Mouse (Mus musculus) frontal cortex, adult 2 months (tissue): ENCODE measurements around the gene Fry. TPM values are rescaled to one million over a fixed set of nuclear protein-coding genes. Genes with fewer than 3 reads are reported as not detected.

ENCODE experiments used
- DNase-seq, 2 experiments: peaks; one replicate each; pipeline ENCODE4 v3.0.0; 2022; ENCODE audit warnings: low spot score in 1 of 2; ENCODE audit errors: extremely low spot score in 1 of 2
- polyA plus RNA-seq: library from polyadenylated mRNA; depleted of rRNA; stranded (reverse); fragments of >200 nt; gene quantifications from 2 replicates; pipeline ENCODE4 v1.2.3, GENCODE M21; 2012

The Fry gene
- polyA plus RNA-seq, 1 experiment: 80.9 TPM

DNA sequence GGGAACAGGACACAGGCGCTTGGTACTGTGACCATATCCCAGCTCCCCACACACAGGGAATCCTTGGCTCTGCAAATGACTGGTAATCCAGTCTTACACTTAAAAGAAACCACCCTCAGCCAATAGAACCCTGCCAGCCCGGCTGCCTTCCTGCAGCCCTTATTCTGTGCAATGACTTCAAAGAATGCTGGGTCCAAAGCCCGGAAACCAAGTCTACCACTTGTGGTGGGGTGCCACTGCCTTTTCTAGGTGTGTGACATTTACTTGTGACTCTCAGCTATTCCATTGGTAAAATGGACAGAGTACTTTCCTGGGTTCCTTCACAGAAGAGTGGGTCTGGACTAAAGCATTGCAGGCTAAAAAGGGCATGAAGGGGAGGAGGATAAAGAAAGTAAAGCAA, 254.5 kb downstream of the Fry start:
- no peak for DNase-seq

DNA sequence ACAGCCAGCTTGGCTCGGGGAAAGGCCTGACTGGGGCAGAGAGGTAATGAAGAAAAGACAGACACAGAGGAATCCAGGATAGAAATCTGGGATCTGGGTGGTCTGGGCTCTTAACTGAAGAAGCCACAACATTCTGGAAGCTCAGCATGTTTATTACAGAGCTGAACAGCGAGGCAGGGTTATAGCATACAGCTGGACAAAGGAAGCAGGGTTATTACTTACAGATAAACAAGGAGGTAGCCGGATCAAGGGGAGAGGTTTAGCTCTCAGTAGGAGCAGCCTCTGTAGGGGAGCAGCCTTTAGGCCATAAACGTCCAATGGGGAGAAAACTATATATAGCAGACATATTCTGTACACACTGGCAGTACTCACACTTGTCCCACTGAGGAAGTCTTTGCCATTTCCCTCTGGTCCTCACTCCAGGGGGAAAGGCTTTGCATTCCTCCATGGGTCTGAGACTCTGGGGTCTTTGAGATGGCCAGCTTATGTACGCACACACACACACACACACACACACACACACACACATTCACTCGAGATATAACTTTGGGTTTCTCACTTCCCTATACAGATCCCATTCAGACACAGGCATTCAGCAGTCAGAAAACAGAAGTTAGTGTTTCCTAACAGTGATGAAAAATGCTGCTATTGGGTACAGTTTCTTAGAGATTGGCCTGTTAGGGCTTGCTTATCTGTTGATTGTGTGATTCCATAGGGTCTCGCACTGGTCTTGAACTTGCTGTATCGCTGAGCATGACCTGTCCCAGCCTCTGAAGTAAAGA, 256.5 kb downstream of the Fry start:
- DNase-seq: no peak

DNA sequence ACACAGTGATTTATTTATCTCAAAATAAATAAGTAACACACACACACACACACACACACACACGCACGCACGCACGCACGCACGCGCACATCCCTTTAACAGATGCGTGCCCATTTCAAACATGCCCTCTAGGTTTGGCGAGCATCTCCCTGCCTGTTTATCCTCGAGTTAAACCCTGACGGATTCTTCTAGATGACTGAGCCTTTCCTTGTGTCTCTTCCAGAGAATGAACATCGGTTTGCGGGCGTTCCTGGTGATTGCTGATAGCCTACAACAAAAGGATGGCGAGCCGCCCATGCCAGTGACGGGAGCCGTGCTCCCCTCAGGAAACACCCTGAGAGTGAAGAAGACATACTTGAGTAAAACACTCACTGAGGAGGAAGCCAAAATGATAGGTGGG, 260.1 kb downstream of the Fry start:
- no peak for DNase-seq

DNA sequence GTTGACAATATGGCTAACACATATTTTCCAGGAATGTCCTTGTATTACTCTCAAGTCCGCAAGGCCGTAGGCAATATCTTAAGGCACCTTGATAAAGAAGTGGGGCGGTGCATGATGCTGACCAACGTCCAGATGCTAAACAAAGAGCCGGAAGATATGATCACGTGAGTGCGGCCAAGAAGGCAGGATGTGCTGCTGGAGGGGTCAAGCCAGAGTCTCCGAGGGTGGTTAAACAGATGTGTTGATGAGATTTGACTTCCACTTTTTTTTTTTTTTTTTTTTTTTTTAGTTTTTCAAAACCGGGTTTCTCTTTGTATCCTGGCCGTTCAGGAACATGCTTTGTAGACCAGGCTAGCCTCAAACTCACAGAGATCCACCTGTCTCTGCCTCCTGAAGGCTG, 262.3 kb downstream of the Fry start:
- DNase-seq: no peak

DNA sequence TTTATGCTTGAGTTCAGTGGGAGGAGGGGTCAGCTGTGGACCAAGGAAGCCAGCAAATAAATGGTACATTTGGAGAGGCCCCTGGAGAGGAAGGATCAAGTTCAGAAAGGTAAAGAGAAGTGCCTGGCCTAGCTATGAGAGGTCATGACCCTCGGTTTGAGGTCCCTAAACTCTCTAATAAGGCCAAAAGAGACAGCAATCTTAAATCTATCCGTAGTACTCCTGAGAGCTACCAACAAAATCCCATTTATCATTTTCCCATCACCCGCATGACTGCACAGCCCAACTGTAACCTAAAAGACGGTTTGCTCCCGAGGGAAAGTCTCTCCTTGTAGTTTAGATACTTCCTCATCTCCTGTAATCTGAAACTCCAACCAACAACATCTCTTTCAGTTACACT, 264.0 kb downstream of the Fry start:
- DNase-seq: no peak

DNA sequence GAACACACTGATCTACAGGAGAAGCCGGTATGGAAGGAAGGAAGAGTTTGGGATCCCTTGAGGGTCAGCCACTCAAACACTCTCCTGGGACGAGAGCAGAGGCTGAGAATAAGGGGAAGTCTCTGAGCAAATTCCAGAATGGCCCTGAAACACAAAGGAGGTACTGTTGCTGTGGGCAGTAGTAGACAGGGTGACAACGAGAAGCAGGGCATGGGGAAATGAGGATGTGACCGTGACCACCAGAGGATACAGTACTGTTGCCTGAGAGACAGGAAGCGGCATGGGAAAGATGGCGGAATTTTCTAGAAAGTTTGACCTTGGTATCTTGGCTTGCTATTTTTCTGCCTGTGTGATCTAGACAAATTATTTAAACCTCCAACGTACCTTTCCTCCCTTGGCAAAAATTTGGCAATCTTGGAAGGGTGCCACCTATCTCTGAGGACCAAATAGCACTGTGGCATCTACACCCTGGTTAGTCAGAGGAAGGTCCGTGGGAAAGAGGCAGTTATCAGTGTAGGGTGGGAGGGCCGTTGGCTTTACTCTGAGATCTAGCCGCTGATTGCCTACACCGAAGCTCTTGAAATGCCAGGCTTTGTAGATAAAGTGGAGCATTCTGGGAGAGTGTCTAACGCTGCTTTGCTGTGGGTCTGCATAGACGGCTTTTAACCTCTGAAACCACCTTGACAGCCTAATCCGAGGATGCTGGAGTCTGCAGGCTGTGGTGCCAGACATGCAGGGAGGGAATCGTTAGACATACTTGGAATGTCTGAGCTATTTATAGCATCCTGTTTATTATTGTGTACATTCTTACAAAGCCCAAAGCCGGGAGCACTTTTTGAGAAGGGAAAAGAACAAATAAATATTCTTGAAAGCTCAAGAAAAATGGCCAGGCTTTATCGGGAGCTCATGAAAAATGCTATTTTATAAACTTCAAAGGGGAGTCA, 266.1 kb downstream of the Fry start:
- peak in 1 of 2 experiments; percentile 20 for DNase-seq

DNA sequence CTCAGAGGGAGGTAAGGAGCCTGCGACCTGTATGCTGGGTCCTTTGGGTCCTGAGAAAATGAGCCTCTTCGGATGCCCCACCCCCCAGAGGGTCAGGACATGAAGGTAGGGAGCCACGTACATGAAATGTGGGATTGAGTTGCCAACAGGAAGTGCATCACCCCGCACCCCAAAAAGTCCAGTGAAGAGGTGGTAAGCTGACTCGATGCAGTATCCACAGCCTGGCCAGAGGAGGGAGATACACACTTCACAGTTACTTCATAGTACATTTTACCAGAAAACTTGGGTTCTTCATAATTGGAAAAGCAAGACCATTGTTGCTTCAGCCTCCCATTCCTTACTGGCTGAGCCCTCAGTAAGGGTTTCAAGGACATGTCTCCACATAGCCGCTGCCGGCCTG, 266.8 kb downstream of the Fry start:
- DNase-seq: no peak

DNA sequence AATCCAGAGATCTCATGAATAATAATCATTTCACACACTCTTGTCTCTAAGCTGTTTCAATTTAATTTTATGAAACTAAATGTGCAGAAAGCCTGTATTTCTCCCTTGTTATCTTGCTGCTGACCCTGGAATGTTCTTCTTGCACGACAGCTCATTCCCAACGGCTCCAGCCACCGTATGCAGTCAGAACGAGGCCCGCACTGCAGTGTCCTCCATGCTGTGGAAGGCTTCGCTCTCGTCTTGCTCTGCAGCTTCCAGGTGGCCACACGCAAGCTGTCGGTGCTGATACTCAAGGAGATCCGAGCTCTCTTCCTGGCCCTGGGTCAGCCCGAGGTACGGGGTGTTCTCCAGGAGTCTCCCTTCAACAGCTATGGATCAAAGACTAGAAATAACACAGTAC, 270.2 kb downstream of the Fry start:
- no peak for DNase-seq

DNA sequence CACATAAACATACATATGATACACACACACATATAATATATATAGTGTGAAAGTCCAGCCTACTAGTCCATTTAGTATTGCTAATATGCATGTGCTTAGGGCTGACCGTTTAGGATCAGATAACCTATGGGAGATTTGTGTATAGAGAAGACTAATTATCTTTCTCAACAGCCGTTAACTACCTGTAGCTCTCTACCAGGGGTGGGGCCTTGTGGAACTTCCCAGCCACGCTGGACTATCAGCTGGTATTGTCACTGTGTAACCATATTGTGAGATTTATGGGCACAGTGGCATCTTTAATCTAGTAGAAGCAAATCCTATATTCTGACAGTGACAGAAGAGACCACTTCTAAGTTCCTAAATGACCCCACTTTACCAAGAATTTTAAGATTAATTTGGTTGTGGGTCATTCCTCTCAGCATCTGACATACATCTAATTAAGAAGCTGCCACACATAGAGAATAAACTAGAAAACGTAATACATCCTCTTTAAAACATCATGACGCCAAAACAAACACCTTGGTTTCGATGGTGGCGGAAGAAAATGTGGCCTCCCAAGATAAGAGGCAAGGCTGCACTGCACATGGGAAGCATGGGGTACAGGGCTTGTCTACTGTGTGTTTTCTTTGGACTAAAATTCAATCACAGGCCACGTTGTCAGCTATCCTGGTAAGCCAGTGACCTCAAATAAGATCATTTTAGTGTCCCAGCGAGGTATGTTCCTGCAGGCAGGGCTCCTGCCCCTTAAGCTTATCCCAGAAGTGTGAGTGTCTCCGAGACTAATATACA, 271.3 kb downstream of the Fry start:
- DNase-seq: no peak

DNA sequence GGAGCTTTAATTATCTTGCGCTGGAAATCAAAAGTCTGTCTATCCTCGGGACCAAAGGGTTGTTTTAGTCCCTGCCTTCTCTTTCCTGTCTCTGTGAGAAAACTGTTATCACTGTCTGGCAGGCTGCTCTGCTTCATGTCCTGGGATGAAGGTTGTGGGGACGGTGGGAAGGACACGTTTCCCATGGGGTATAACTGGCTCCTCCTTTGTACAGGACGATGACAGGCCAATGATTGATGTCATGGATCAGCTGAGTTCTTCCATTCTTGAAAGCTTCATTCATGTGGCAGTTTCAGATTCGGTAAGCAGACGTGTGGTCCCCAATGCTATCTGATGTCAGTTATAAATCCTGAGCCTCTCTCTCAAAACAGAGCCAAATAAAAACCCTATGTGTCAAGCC, 272.0 kb downstream of the Fry start:
- DNase-seq: no peak

DNA sequence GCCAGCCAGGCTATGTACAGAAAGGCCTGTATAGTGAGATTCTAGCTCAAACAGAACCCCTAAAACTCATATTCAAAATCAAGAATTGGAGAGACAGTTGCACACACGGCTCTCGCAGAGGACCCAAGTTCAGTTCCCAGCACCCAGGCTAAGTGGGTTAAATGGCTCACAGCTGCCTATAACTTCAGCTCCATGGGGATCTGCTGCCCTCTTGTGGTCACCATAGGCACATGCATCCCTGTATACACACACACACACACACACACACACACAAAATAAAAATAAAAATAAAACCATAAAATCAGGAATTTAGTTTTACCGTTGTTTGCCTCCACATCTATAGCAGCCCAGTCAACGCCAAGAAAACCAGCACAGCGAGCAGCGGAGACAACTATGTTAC, 276.2 kb downstream of the Fry start:
- no peak for DNase-seq

DNA sequence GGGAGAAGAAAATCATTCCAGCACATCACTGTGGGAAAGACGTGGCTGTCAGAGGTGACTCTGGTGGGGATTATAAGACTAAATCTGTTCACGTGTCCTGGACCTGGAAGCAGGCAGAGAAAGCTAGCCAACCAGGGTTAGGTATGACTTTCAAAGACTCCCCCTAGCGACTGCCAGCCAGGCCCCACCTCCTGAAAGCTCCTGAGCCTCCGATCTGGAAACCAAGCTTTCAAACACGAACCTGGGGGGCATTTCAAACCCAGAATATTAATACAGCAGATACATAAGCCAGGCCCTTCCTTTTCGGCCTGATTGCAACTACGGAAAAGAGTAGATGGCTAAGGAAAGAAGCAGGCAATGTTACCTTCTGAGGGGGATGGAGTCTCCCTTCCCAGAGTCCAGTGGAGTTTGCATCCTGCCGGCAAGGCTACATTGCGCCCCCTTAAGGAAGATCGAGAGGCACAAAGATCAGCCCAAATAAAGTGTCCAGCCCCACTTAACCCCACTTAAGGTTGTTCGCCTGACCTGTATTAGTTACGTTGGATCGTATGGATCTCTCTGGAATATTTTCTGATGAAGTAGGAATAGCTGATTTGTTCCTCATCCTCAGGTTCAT, 284.5 kb downstream of the Fry start:
- DNase-seq: no peak

DNA sequence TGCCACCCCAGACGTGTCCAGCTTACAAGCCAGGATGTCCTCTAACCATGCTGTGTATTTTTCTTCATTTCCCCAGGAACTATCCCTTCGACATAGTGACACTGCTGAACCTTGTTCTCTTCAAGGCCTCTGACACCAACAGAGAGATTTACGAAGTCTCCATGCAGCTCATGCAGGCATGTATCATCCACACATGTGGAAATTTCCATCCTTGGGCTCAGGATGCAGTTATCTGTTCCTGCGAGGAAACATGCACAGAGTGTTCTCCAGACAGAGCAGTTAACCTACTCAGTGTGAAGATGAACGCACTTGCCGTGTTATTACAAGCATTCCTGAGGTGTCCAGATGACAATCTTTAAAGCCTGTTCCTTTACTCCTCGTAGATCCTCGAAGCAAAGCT, 286.4 kb downstream of the Fry start:
- no peak for DNase-seq

DNA sequence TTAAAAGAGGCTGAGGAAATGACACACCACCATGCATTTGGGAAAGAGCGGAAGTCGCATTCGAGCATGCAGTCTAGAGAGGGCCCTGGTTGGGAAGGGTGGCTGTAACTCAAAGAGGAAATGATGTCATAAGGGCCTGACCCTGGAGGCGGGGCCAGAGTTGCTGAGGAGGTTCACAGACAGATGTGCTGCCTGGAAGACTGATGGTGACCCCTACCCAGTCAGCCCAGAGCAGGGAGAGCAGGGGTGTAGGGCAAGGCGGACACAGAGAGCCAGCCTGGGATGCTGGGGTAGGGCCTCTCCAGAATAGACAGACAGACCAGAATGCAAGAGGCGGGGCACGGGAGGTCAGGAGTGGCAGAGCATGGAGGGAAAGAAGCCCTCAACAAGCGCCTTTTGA, 290.5 kb downstream of the Fry start:
- DNase-seq: no peak

DNA sequence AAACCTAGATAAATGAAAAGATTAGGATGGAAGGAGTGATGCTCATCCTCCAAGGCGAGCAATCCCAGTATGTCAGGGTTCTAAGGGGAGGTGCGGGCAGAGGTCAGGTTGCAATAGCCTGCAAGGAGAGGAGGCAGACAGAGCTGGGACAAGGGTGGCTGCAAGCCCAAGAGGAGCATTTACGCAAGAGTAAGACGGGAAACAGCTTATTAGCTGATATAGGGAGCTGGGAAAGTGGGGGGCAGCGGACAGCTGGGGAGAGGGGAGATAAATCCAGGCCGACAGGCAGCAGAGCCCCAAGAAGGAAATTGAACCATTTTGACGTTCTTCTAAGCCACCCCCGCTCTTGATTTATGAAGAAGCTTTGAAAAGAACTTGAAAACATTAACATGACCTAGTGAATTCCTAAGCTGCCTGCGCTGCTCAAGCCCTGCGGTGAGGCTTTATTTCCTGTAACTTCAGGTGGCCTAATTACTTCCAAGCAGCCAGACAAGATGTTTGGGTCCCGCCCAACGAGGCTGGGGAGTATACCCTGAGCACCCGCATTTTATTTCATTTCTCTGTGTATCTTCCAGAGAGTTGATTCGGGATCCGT, 291.1 kb downstream of the Fry start:
- no peak for DNase-seq

DNA sequence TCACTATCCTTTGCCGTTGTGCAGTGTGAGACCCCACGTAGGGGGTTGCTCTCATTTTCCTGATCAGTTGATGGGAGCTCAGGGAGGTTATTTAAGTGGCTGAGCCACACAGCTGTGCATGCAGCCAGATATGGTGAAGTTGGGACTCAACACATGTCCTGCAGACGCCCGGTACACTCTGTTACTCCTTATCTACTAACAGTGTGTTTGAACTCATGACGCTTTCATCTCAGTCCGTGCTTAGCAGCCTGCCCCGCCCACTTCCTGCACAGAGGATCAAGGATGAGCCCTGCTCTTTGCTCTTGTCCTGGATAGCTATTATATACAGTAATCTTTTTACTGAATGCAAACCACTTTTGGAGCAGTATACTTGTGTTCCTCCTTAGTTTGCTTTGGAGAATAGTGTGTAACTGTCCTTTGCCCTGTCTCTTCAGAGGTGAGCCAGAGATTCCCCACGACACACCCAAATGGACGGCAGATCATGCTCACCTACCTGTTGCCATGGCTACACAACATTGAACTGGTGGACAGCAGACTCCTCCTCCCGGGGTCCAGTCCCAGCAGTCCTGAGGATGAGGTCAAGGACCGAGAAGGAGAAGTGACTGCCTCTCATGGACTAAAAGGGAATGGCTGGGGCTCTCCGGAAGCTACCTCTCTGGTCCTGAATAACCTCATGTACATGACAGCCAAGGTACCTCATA, 294.5 kb downstream of the Fry start:
- no peak for DNase-seq

DNA sequence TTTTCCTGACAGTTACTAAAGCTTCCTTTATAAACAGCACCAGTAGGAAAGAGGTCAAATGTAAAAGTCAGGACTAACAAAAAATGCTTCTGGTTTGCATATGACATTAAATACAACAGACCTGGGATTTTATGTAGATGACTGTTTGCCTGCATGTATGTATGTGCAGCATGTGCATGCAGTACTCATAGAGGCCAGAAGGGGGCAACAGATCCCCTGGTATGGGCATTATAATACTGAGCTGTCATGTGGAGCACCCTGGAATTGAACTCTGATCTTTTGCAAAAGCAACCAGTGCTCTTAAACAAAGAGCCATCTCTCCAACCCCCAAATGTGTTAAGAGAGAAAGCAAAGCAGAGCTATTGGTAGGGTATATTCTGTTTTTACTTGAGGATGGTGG, 296.4 kb downstream of the Fry start:
- DNase-seq: no peak

DNA sequence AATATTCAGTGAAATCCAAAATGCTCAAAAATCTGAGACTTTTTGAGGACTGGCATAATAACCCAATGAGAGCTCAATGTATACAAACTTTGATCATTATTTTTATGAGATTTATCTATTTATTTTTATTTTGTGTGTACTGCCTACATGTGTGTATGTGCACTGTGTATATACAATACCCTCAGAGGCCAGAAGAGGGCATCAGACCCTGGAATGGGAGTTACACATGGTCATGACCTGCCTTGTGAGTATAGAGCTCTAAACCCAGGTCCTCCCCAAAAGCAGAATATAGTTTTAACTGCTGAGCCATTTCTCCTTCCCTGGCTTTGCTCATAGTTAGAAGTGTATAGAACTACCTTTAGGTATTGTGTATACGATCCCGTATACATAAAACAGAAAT, 298.8 kb downstream of the Fry start:
- no peak for DNase-seq

DNA sequence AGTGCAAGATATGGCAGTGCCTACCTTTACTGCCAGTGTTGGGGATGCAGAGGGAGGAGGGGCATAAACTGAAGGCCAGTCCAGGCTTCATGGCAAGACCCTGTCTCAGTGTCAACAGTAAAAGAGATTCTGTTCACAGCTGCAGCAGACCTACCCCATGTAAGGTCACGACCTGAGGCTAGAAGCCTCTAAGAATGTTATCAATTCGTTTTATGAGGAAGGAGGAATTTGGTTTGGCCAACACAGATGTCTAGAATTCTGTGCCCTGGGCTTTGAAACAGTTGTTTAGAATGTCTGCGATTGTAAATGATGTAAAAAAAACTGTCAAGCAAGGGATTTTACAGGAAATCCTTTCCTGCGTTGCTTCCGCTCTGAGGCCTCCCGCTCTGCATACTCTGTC, 299.6 kb downstream of the Fry start:
- no peak for DNase-seq

DNA sequence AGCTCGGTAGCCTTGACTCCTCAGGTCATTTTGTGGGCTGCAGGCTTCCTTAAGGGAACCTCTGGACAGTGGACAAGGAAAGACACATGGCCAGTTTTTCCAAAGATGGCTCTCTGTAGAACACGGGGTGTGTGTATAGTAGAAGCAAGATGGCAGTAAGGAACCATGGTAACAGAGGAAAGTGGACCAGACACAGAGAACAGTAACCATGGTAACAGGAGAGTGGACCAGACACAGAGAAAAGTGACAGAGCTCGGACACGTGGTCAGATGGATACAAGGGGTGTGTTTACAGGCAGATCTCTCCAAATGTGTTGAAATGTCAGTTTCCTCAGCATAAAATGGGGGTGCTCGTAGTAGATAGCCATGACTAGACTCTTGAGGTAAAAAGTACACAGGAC, 306.6 kb downstream of the Fry start:
- DNase-seq: no peak
